Mouse (Mus musculus) midbrain, embryonic 15.5 days (tissue): ENCODE results near the gene Nat8f5. TPM values are rescaled to one million over a fixed set of nuclear protein-coding genes. Genes with fewer than 3 reads are reported as not detected.
"Not testable (repeated sequence)": the region's sequence is repeated elsewhere in the genome, so short reads cannot be mapped to it uniquely, and the experiment has no call there.

ENCODE experiments used
- ATAC-seq: fragments of 200-750 bp; cut with Nextera tagmentation; replicated peaks from 2 replicates; pipeline ENCODE4 v1.8.0; 2017; ENCODE audit warnings: moderate TSS enrichment
- H3K27ac ChIP-seq: fragments of 300-500 bp; sonication (generic); 2 replicates; pipeline ENCODE4 v1.5.1; 2015; ENCODE audit warnings: mild to moderate bottlenecking, inconsistent platforms
- H3K27me3 ChIP-seq: fragments of 300-500 bp; sonication (generic); replicated peaks from 2 replicates; pipeline ENCODE4 v1.6.1; 2015; ENCODE audit warnings: inconsistent platforms
- H3K36me3 ChIP-seq: fragments of 300-500 bp; sonication (generic); replicated peaks from 2 replicates; pipeline ENCODE4 v1.6.1; 2015; ENCODE audit warnings: inconsistent platforms
- H3K4me1 ChIP-seq: fragments of 300-500 bp; sonication (generic); 2 replicates; pipeline ENCODE4 v1.6.1; 2015; ENCODE audit warnings: inconsistent platforms
- H3K4me2 ChIP-seq: fragments of 300-500 bp; sonication (generic); 2 replicates; pipeline ENCODE4 v1.6.1; 2015; ENCODE audit warnings: inconsistent platforms, mild to moderate bottlenecking, moderate library complexity
- H3K4me3 ChIP-seq: fragments of 300-500 bp; sonication (generic); 2 replicates; pipeline ENCODE4 v1.5.1; 2015; ENCODE audit warnings: mild to moderate bottlenecking, inconsistent platforms
- H3K9ac ChIP-seq: fragments of 300-500 bp; sonication (generic); 2 replicates; pipeline ENCODE4 v1.6.1; 2015; ENCODE audit warnings: mild to moderate bottlenecking, inconsistent platforms
- H3K9me3 ChIP-seq: fragments of 300-500 bp; sonication (generic); 2 replicates; pipeline ENCODE4 v1.6.1; 2016; ENCODE audit warnings: inconsistent platforms
- WGBS: fragments of 180-500 bp; shearing (Covaris S2); methylation state at CpG from one replicate; pipeline ENCODE4 v1.1.7; 2015; ENCODE audit warnings: mixed read lengths; 5-methylcytosine and 5-hydroxymethylcytosine counted together
- polyA plus RNA-seq: library from polyadenylated mRNA; unstranded; fragments of >200 nt; fragmentation: Nextera tagmentation; extraction: Ambion mirVana; gene quantifications from 2 replicates; pipeline ENCODE4 v1.2.1, GENCODE M21; 2015

The Nat8f5 gene
- 0.18 and 0.35 TPM in 2 replicates for polyA plus RNA-seq

GRCm38 (mm10) chr6:85820837-85821236 is at the start of gene Nat8f5, which contains the start of gene Nat8f6:
Gene Nat8f5 (minus strand): TSS chr6:85820972.
Gene Nat8f6 (minus strand): TSS chr6:85820954.
- ATAC-seq: no peak
- no peak within 1 kb of the TSS for H3K9ac ChIP-seq
- 88% methylated on average over 5 of the region's 5 CpGs for WGBS
- no peak within 1 kb of the TSS for H3K4me3 ChIP-seq
- H3K4me2 ChIP-seq: no peak within 1 kb of the TSS
- no peaks in the 10 kb centered on the region for H3K27me3 ChIP-seq
- no peaks in the 10 kb centered on the region for H3K36me3 ChIP-seq
- H3K27ac ChIP-seq: no peak within 1 kb of the TSS
- no peaks in the 10 kb centered on the region for H3K4me1 ChIP-seq
- H3K9me3 ChIP-seq: no peaks in the 10 kb centered on the region

GRCm38 (mm10) chr6:85869006-85869405 is 48.2 kb upstream of the Nat8f5 start, which contains the start of gene Nat8f2:
Gene Nat8f2 (minus strand): TSS chr6:85869158.
- not testable (repeated sequence) for H3K9me3 ChIP-seq, H3K27ac ChIP-seq, H3K4me1 ChIP-seq, H3K27me3 ChIP-seq, H3K36me3 ChIP-seq, H3K9ac ChIP-seq, H3K4me3 ChIP-seq, H3K4me2 ChIP-seq, ATAC-seq
- 92% methylated on average over 5 of the region's 5 CpGs for WGBS

GRCm38 (mm10) chr6:85867726-85868690 is 47.2 kb upstream of the Nat8f5 start:
- Histone ChIP-seq H3K36me3 (no peaks in the 10 kb centered on the region), H3K4me2 (no peak overlapping the region), H3K27me3 (no peaks in the 10 kb centered on the region), H3K4me3 (no peak overlapping the region), H3K4me1 (no peaks in the 10 kb centered on the region), H3K9ac (no peak overlapping the region), H3K9me3 (no peaks in the 10 kb centered on the region), H3K27ac (no peak overlapping the region)
- 84% methylated on average over 8 of the region's 8 CpGs for WGBS
- ATAC-seq: no peak

- H3K4me2 ChIP-seq, H3K27ac ChIP-seq, H3K36me3 ChIP-seq, H3K27me3 ChIP-seq, ATAC-seq, H3K9me3 ChIP-seq, H3K4me3 ChIP-seq, H3K4me1 ChIP-seq, H3K9ac ChIP-seq: not testable (repeated sequence)
- 72% methylated on average over 1 of the region's 1 CpGs for WGBS
Observed at GRCm38 (mm10) chr6:85866995-85867394, 46.2 kb upstream of the Nat8f5 start.

- 81% methylated on average over 3 of the region's 3 CpGs for WGBS
- not testable (repeated sequence) for H3K9ac ChIP-seq, H3K27me3 ChIP-seq, H3K4me3 ChIP-seq, H3K4me2 ChIP-seq, H3K4me1 ChIP-seq, H3K9me3 ChIP-seq, H3K36me3 ChIP-seq, H3K27ac ChIP-seq, ATAC-seq
Observed at GRCm38 (mm10) chr6:85866166-85866565, 45.4 kb upstream of the Nat8f5 start.

- not testable (repeated sequence) for H3K36me3 ChIP-seq, ATAC-seq
- WGBS: 67% methylated on average over 5 of the region's 7 CpGs
Observed at GRCm38 (mm10) chr6:85864900-85865639, 44.3 kb upstream of the Nat8f5 start.

GRCm38 (mm10) chr6:85863840-85864239 is 43.1 kb upstream of the Nat8f5 start:
- Histone ChIP-seq H3K9ac (no peak overlapping the region), H3K27me3 (no peaks in the 10 kb centered on the region), H3K27ac (no peak overlapping the region), H3K4me3 (no peak overlapping the region), H3K4me2 (no peak overlapping the region), H3K36me3 (no peaks in the 10 kb centered on the region), H3K9me3 (no peaks in the 10 kb centered on the region), H3K4me1 (no peaks in the 10 kb centered on the region)
- no peak for ATAC-seq
- 89% methylated on average over 2 of the region's 2 CpGs for WGBS

More at GRCm38 (mm10) chr6:85864900-85865639, 44.3 kb upstream of the Nat8f5 start:
- not testable (repeated sequence) for H3K4me1 ChIP-seq, H3K4me3 ChIP-seq, H3K9me3 ChIP-seq, H3K9ac ChIP-seq, H3K27ac ChIP-seq, H3K4me2 ChIP-seq, H3K27me3 ChIP-seq

DNA sequence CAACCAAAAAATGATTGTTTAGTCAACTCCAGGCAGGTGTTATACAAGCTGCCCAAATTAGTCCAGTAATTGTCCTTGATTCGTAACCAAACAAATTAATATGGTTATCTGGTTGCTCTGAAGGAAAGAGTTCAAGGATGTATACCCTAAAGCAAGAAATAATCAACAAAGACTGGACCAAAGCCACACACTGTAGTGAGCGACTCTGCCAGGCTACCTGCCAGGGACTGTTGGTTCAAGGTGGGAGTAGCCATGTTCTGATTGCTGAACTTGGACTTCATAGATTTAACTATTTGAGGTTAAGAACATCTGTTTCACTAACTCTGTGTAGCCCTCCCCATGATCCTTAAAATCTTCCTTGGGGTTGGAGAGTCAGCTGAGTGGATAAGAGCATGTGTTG is 42.4 kb upstream of the Nat8f5 start:
- Histone ChIP-seq H3K9me3 (no peaks in the 10 kb centered on the region), H3K4me1 (no peaks in the 10 kb centered on the region), H3K9ac (no peak overlapping the region), H3K4me2 (no peak overlapping the region), H3K4me3 (no peak overlapping the region), H3K27me3 (no peaks in the 10 kb centered on the region), H3K36me3 (no peaks in the 10 kb centered on the region), H3K27ac (no peak overlapping the region)
- no peak for ATAC-seq
- WGBS: 85% methylated on average over 2 of the region's 2 CpGs

- no peak overlapping the region for H3K27ac ChIP-seq
- ATAC-seq: no peak
- H3K4me2 ChIP-seq: no peak overlapping the region
- no peaks in the 10 kb centered on the region for H3K4me1 ChIP-seq
- WGBS: 88% methylated on average over 3 of the region's 3 CpGs
- H3K36me3 ChIP-seq: no peaks in the 10 kb centered on the region
- H3K27me3 ChIP-seq: no peaks in the 10 kb centered on the region
- H3K9me3 ChIP-seq: no peaks in the 10 kb centered on the region
- no peak overlapping the region for H3K4me3 ChIP-seq
- no peak overlapping the region for H3K9ac ChIP-seq
Observed at GRCm38 (mm10) chr6:85862565-85862964, 41.8 kb upstream of the Nat8f5 start.

GRCm38 (mm10) chr6:85861247-85861646 is 40.5 kb upstream of the Nat8f5 start:
- Histone ChIP-seq H3K4me2 (no peak overlapping the region), H3K27me3 (no peaks in the 10 kb centered on the region), H3K4me3 (no peak overlapping the region), H3K9ac (no peak overlapping the region), H3K27ac (no peak overlapping the region), H3K36me3 (no peaks in the 10 kb centered on the region), H3K9me3 (no peaks in the 10 kb centered on the region), H3K4me1 (no peaks in the 10 kb centered on the region)
- WGBS: 86% methylated on average over 3 of the region's 3 CpGs
- ATAC-seq: no peak

DNA sequence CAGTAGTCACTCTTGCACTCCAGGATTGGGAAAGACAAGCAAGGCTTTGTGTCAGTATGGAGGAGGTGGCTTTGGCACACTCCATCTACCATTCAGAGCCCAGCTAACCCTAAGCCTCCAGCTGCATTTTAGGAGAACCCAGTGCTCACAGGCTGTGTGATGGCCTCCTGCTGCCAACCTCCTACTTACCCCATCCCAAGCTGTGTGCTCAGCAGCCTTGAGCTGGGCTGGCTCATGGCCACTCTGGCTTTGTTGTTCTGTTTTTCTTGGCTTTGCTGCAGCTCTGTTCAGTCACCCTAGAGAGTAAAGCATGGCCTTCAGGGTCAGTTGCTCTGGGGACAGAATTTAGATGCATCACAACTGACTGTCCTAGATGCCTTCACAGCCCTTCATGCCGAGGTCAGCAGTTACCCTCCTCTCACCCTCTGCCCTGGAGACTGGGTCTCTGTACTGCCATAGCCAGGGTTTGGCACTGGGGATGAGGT is 35.5 kb upstream of the Nat8f5 start:
- H3K9ac ChIP-seq: no peak overlapping the region
- no peaks in the 10 kb centered on the region for H3K27me3 ChIP-seq
- H3K4me1 ChIP-seq: no peaks in the 10 kb centered on the region
- no peak overlapping the region for H3K27ac ChIP-seq
- H3K4me2 ChIP-seq: no peak overlapping the region
- H3K4me3 ChIP-seq: no peak overlapping the region
- WGBS: 86% methylated on average over 1 of the region's 1 CpGs
- ATAC-seq: peak; percentile 67
- no peaks in the 10 kb centered on the region for H3K36me3 ChIP-seq
- H3K9me3 ChIP-seq: no peaks in the 10 kb centered on the region

DNA sequence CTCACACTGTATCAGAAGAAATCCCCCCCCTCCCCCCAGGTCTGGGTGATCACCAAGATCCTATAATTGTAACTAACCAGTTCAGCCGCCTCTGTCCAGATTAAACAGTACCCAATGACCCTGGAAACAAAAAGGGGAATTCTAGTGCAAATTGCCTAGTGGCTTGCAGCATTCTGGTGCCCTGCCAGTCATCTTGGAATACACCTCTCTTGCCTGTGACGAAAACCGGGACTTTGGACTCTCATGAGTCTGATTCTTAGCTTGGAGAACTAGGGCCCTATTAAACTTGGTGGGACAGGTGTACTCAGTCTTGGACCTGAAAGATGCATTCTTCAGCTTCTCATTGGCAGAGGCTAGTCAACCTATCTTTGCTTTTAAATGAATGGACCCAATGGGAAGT is 32.7 kb upstream of the Nat8f5 start:
- ATAC-seq: no peak
- Histone ChIP-seq H3K4me1 (no peaks in the 10 kb centered on the region), H3K9me3 (no peaks in the 10 kb centered on the region), H3K4me2 (no peak overlapping the region), H3K36me3 (no peaks in the 10 kb centered on the region), H3K4me3 (no peak overlapping the region), H3K9ac (no peak overlapping the region), H3K27me3 (no peaks in the 10 kb centered on the region), H3K27ac (no peak overlapping the region)
- 75% methylated on average over 3 of the region's 3 CpGs for WGBS
